Mouse (Mus musculus): ENCODE measurements around the gene Irf5. TPM values are rescaled to one million over a fixed set of nuclear protein-coding genes. Genes with fewer than 3 reads are reported as not detected.

Irf5 gene
- polyA plus RNA-seq, 2 experiments, result 5.7 to 6.8 TPM

DNA sequence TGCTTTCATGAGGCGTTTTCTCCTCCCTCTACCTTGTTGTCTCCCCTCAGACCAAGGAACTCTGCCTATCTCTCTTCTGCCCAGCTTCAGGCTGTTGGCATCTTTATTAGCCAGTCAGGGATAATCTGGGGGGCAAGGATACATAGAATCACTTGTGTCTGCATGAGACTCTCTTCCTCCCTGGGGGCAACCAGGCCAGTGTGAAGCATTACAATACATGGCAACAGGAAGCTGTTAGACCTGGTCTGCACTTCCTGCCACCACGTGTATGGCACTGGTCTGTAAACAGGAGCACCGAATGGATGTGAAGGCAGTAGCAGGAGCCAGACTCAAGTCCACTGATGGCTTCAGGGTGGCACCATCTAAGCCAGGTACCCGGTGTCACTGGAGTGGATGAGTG, 3.6 kb downstream of the Irf5 start:
- Histone ChIP-seq H3K27ac (no peak overlapping the region), H3K36me3 (replicated peaks; ENCODE audit: control insufficient read depth, insufficient read depth, low read depth) (no peaks in the 10 kb centered on the region), H3K9me3 (ENCODE audit: control insufficient read depth, low read length) (no peaks in the 10 kb centered on the region), H3K4me3 (ENCODE audit: insufficient read depth in 1 of 2, low read depth in 2 of 2, low read length in 2 of 2) (no peak overlapping the region), H3K4me2 (ENCODE audit: low read depth) (no peak overlapping the region), H3K27me3 (ENCODE audit: control insufficient read depth, insufficient read depth, low read length) (peaks cover 47% of the 10 kb centered on the region), H3K4me1 (replicated peaks; ENCODE audit: control insufficient read depth in 2 of 2, insufficient read depth in 2 of 2, low read length in 1 of 2) (no peaks in the 10 kb centered on the region), H3K9ac (replicated peaks) (no peak overlapping the region)
- no peak for DNase-seq (ENCODE audit: low read depth in 3 of 3, low spot score in 3 of 3)
- WGBS (ENCODE audit: insufficient replicate concordance), result 40% methylated on average over 4 of the region's 4 CpGs
- ATAC-seq (ENCODE audit: insufficient read depth), result no peak
- TF ChIP-seq CTCF (IDR thresholded peaks at IDR 0.05; ENCODE audit: low read depth) (no peak), EP300 (IDR thresholded peaks at IDR 0.05; ENCODE audit: low read depth) (no peak)

DNA sequence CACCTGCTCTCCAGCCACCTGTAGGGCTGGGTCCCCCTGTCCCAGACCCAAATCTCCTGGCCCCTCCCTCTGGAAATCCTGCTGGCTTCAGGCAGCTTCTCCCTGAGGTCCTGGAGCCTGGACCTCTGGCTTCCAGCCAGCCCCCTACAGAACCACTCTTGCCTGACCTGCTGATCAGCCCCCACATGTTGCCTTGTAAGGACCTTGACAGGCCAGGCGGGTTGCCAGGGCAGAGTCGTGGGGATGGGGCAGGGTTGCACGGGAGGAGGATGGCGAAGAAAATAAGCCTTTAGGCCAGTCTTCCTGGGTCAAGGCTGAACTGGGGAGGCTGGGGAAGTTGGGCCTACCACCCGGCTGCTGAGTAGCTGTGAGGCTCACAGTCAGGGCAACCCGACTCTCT, 8.9 kb downstream of the Irf5 start:
- WGBS (ENCODE audit: insufficient replicate concordance), result 65% methylated on average over 6 of the region's 6 CpGs
- TF ChIP-seq CTCF (IDR thresholded peaks at IDR 0.05; ENCODE audit: low read depth) (no peak), EP300 (IDR thresholded peaks at IDR 0.05; ENCODE audit: low read depth) (no peak)
- Histone ChIP-seq H3K36me3 (replicated peaks; ENCODE audit: control insufficient read depth, insufficient read depth, low read depth) (no peaks in the 10 kb centered on the region), H3K27ac (no peak overlapping the region), H3K4me2 (ENCODE audit: low read depth) (no peak overlapping the region), H3K4me3 (ENCODE audit: insufficient read depth in 1 of 2, low read depth in 2 of 2, low read length in 2 of 2) (no peak overlapping the region), H3K27me3 (ENCODE audit: control insufficient read depth, insufficient read depth, low read length) (0 out of 2 replicates have a peak, but pooled peaks cover 2% of the 10 kb centered on the region), H3K9me3 (ENCODE audit: control insufficient read depth, low read length) (no peaks in the 10 kb centered on the region), H3K9ac (replicated peaks) (no peak overlapping the region), H3K4me1 (replicated peaks; ENCODE audit: control insufficient read depth in 2 of 2, insufficient read depth in 2 of 2, low read length in 1 of 2) (no peaks in the 10 kb centered on the region)
- no peak for ATAC-seq (ENCODE audit: insufficient read depth)
- no peak for DNase-seq (ENCODE audit: low read depth in 3 of 3, low spot score in 3 of 3)

DNA sequence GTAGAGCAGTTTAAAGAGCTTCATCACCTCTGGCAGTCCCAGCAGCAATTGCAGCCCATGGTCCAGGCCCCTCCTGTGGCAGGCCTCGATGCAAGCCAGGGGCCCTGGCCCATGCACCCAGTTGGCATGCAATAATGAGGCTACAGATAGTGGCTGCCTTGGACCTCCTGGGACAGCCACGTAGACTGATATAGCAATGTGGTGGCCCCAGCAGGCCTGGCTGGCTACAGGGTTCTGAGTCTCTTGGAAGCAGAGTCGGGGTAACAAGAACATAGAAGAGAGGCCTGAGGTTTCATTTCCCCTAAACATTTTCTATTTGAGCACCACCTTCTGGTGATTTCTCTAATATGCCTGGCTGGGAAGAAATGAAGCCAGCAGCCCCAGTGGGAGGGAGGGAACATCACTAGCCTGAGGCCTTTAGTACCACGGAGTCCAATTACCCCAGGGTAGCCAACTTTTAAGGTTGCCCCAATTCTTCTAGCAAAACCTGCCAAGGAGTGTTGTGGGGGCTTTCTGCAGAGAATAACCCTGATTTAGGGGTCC, 10.3 kb downstream of the Irf5 start:
- no peaks in the 10 kb centered on the region for H3K4me1 ChIP-seq (replicated peaks; ENCODE audit: control insufficient read depth in 2 of 2, insufficient read depth in 2 of 2, low read length in 1 of 2)
- no peak for ATAC-seq (ENCODE audit: insufficient read depth)
- no peak overlapping the region for H3K4me2 ChIP-seq (ENCODE audit: low read depth)
- no peak overlapping the region for H3K9ac ChIP-seq (replicated peaks)
- no peak overlapping the region for H3K4me3 ChIP-seq (ENCODE audit: insufficient read depth in 1 of 2, low read depth in 2 of 2, low read length in 2 of 2)
- WGBS (ENCODE audit: insufficient replicate concordance), result 73% methylated on average over 4 of the region's 4 CpGs
- no peak for TF ChIP-seq EP300 (IDR thresholded peaks at IDR 0.05; ENCODE audit: low read depth)
- no peak for TF ChIP-seq CTCF (IDR thresholded peaks at IDR 0.05; ENCODE audit: low read depth)
- H3K27me3 ChIP-seq (ENCODE audit: control insufficient read depth, insufficient read depth, low read length), result no peaks in the 10 kb centered on the region
- H3K27ac ChIP-seq, result no peak overlapping the region
- peaks cover 8% of the 10 kb centered on the region for H3K36me3 ChIP-seq (replicated peaks; ENCODE audit: control insufficient read depth, insufficient read depth, low read depth)
- no peaks in the 10 kb centered on the region for H3K9me3 ChIP-seq (ENCODE audit: control insufficient read depth, low read length)
- DNase-seq (ENCODE audit: low read depth in 3 of 3, low spot score in 3 of 3), result no peak

GRCm38 (mm10) chr6:29537221-29537620, 10.8 kb downstream of the Irf5 start:
- Histone ChIP-seq H3K9ac (replicated peaks) (no peak overlapping the region), H3K4me2 (ENCODE audit: low read depth) (no peak overlapping the region), H3K27me3 (ENCODE audit: control insufficient read depth, insufficient read depth, low read length) (no peaks in the 10 kb centered on the region), H3K36me3 (replicated peaks; ENCODE audit: control insufficient read depth, insufficient read depth, low read depth) (peaks cover 13% of the 10 kb centered on the region), H3K9me3 (ENCODE audit: control insufficient read depth, low read length) (no peaks in the 10 kb centered on the region), H3K4me3 (ENCODE audit: insufficient read depth in 1 of 2, low read depth in 2 of 2, low read length in 2 of 2) (no peak overlapping the region), H3K27ac (no peak overlapping the region), H3K4me1 (replicated peaks; ENCODE audit: control insufficient read depth in 2 of 2, insufficient read depth in 2 of 2, low read length in 1 of 2) (no peaks in the 10 kb centered on the region)
- 66% methylated on average over 3 of the region's 3 CpGs for WGBS (ENCODE audit: insufficient replicate concordance)
- ATAC-seq (ENCODE audit: insufficient read depth) (no peak), DNase-seq (ENCODE audit: low read depth in 3 of 3, low spot score in 3 of 3) (no peak)
- no peak for TF ChIP-seq EP300 (IDR thresholded peaks at IDR 0.05; ENCODE audit: low read depth)
- TF ChIP-seq CTCF (IDR thresholded peaks at IDR 0.05; ENCODE audit: low read depth), result no peak

GRCm38 (mm10) chr6:29539502-29539901, 13.1 kb downstream of the Irf5 start:
- Histone ChIP-seq H3K36me3 (replicated peaks; ENCODE audit: control insufficient read depth, insufficient read depth, low read depth) (peaks cover 23% of the 10 kb centered on the region), H3K27ac (no peak overlapping the region), H3K4me3 (ENCODE audit: insufficient read depth in 1 of 2, low read depth in 2 of 2, low read length in 2 of 2) (no peak overlapping the region), H3K27me3 (ENCODE audit: control insufficient read depth, insufficient read depth, low read length) (no peaks in the 10 kb centered on the region), H3K4me1 (replicated peaks; ENCODE audit: control insufficient read depth in 2 of 2, insufficient read depth in 2 of 2, low read length in 1 of 2) (no peaks in the 10 kb centered on the region), H3K9me3 (ENCODE audit: control insufficient read depth, low read length) (no peaks in the 10 kb centered on the region), H3K9ac (replicated peaks) (no peak overlapping the region), H3K4me2 (ENCODE audit: low read depth) (no peak overlapping the region)
- 81% methylated on average over 8 of the region's 8 CpGs for WGBS (ENCODE audit: insufficient replicate concordance)
- TF ChIP-seq EP300 (IDR thresholded peaks at IDR 0.05; ENCODE audit: low read depth) (no peak), CTCF (IDR thresholded peaks at IDR 0.05; ENCODE audit: low read depth) (no peak)
- ATAC-seq (ENCODE audit: insufficient read depth), result no peak
- DNase-seq (ENCODE audit: low read depth in 3 of 3, low spot score in 3 of 3), result no peak

Data from liver, embryonic 14.5 days (tissue).